Mouse (Mus musculus): ENCODE results near the gene Cse1l.

DNA sequence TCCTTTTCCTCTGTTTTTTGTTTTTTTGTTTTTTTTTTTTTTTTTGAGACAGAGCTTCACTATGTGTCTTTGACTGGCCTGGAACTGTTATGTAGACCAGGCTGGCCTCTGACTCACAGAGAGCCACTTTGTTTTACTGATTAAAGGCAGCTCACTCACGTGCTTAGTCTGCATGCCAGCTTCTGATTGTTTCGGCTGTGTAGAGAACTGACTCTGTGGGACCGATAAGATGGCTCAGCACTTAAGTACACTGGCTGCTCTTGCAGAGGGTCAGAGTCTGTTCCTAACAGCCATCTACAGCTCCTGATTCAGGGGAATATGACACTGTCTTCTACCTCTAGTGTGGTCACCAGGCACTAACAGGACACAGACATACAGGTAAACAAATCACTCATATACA is 43.3 kb upstream of the Cse1l start:
- TF ChIP-seq CTCF (IDR thresholded peaks at IDR 0.05) (no peak), POLR2A (IDR thresholded peaks at IDR 0.05; ENCODE audit: insufficient read depth, low read depth, low read length) (no peak)
